Mouse (Mus musculus) bone marrow macrophage, adult 2 months (primary cell): ENCODE data around the gene Atxn7.

Experiments
- CTCF ChIP-seq: IDR thresholded peaks from 2 replicates; pipeline ENCODE4 v1.5.1; 2012; ENCODE audit warnings: low read depth, mild to moderate bottlenecking, low read length, moderate library complexity
- POLR2A ChIP-seq: IDR thresholded peaks from 2 replicates; pipeline ENCODE4 v1.6.1; 2012; ENCODE audit warnings: mild to moderate bottlenecking, low read depth, low read length, borderline replicate concordance

- TF ChIP-seq CTCF (no peak), POLR2A (no peak)
These were observed 46.0 kb upstream of the Atxn7 start for GRCm38 (mm10) chr14:13915207-13915606.
